Mouse (Mus musculus) thymus, adult 2 months (tissue): ENCODE measurements around the gene Eif1b. TPM values are rescaled to one million over a fixed set of nuclear protein-coding genes. Genes with fewer than 3 reads are reported as not detected.
"Not testable (repeated sequence)": the region's sequence is repeated elsewhere in the genome, so short reads cannot be mapped to it uniquely, and the experiment has no call there.

ENCODE experiments used
- DNase-seq: peaks from one replicate; pipeline ENCODE4 v3.0.0; 2021
- H3K27ac ChIP-seq: fragments of 200-500 bp; 2 replicates; pipeline ENCODE4 v1.5.1; 2012; ENCODE audit warnings: low read length, control low read depth; ENCODE audit not compliant: control insufficient read depth, insufficient read depth
- H3K27me3 ChIP-seq: fragments of 200-500 bp; 2 replicates; pipeline ENCODE4 v1.6.1; 2012; ENCODE audit warnings: mild to moderate bottlenecking, low read length, moderate library complexity, mixed read lengths; ENCODE audit not compliant: control insufficient read depth, insufficient read depth
- H3K36me3 ChIP-seq: fragments of 200-500 bp; 2 replicates; pipeline ENCODE4 v1.6.1; 2012; ENCODE audit warnings: mild to moderate bottlenecking, low read length, moderate library complexity; ENCODE audit not compliant: control insufficient read depth, insufficient read depth
- H3K4me1 ChIP-seq: fragments of 200-500 bp; replicated peaks from 2 replicates; pipeline ENCODE4 v1.6.1; 2012; ENCODE audit warnings: low read length; ENCODE audit not compliant: control insufficient read depth, insufficient read depth
- H3K4me3 ChIP-seq: fragments of 200-500 bp; 2 replicates; pipeline ENCODE4 v1.5.1; 2012; ENCODE audit warnings: mild to moderate bottlenecking, low read length, control low read depth, moderate library complexity; ENCODE audit not compliant: control insufficient read depth, insufficient read depth
- CTCF ChIP-seq: fragments of 200-500 bp; IDR thresholded peaks from 2 replicates; pipeline ENCODE4 v1.5.1; 2012; ENCODE audit warnings: mild to moderate bottlenecking, control low read depth, low read length, moderate library complexity, borderline replicate concordance; ENCODE audit not compliant: control insufficient read depth, poor library complexity, insufficient read depth; ENCODE audit errors: extremely low read depth
- POLR2A ChIP-seq: fragments of 200-500 bp; IDR thresholded peaks from 2 replicates; pipeline ENCODE4 v1.6.1; 2012; ENCODE audit warnings: mild to moderate bottlenecking, low read length, control low read depth, moderate library complexity; ENCODE audit not compliant: control insufficient read depth, poor library complexity, insufficient read depth; ENCODE audit errors: extremely low read depth
- WGBS: fragments of 180-500 bp; shearing (Covaris S2); methylation state at CpG from one replicate; pipeline ENCODE4 v1.1.7; 2018; 5-methylcytosine and 5-hydroxymethylcytosine counted together
- polyA plus RNA-seq: library from polyadenylated mRNA; depleted of rRNA; stranded (reverse); fragments of >200 nt; gene quantifications from 2 replicates; pipeline ENCODE4 v1.2.3, GENCODE M21; 2012; rRNA removed

Eif1b gene
- polyA plus RNA-seq, 1 experiment, result 94.4 TPM

DNA sequence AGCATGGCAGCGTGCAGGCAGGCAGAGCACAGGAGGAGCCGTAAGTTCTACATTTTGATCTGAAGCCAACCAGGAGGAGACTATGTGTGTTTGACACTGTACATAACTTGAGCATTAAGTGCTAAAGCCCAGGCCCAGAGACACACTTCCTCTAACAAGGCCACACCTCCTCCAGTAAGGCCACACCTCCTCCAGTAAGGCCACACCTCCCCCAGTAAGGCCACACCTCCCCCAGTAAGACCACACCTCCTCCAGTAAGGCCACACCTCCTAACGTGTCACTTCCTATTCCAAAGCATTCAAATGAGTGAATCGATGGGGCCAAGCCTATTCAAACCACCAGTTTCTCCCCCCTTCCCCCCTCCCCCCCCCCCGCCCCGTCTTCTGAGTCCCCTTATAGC lies 40.7 kb downstream of the Eif1b start:
- WGBS, result 93% methylated on average over 6 of the region's 6 CpGs
- Histone ChIP-seq H3K27me3 (no peaks in the 10 kb centered on the region), H3K36me3 (no peaks in the 10 kb centered on the region), H3K27ac (no peak overlapping the region), H3K4me1 (no peaks in the 10 kb centered on the region), H3K4me3 (no peak overlapping the region)
- DNase-seq, result no peak
- TF ChIP-seq CTCF (no peak), POLR2A (no peak)

DNA sequence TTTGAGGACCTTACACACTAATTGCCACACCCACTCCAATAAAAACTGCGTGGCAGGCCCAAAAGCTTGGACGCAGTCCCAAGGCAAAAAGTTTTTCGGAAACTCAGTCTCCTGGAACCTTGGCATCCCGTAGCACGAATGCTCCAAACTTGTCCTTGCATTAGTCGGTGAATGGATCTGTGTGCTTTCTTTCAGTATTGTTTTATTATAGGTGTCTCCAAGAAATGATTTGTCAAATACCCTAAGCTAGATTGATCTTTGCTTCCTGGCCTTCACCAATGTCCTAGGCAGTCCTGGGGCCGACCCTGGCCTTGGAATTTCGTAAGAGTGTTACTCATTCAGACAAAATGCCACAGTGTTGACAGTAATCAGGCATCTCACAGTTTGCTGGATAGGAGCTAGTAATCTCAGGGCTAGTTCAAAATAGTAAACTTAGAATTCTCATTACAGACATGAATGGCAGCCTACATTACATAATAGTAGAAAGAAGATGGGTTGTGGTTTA lies 41.5 kb downstream of the Eif1b start:
- H3K27me3 ChIP-seq, H3K4me1 ChIP-seq, H3K36me3 ChIP-seq, H3K27ac ChIP-seq, H3K4me3 ChIP-seq, DNase-seq: not testable (repeated sequence)
- WGBS, result 97% methylated on average over 8 of the region's 8 CpGs

DNA sequence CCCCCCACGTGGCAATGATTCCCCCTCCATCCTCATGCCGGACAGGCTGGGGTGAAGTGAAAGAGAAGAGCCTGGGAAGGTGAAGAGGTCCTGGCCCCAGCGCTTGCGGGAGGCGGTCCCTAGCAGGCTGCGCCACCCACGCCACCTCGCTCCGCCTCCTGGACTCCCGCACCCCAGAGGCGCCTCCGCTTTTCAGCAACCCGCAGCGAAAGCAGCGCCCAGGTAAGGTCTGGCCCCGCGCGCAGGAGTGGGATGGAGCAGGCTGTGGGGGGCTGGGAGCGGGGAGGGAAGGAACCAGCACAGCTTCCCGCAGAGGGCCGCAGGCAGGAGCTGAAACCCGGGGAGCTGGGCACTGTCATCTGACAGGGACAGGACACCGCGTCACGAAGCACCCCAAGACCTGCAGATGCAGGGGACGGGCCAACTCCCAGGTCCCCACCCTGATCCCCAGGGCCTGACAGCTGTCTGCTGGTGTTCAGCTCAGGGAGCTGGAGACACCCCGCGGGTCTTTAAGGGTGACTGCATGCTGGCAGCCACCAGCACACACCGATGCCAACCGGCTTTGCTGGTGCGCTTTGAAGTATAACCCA lies 47.7 kb downstream of the Eif1b start, which contains the start of gene Entpd3:
TSS of gene Entpd3 (plus strand) at position 157 of the 590 bp plus-strand sequence.
- Histone ChIP-seq H3K4me3 (peak within 1 kb of the TSS; percentile 15; the same call in 1 of the 2 replicates), H3K4me1 (peaks cover 6% of the 10 kb centered on the region), H3K27ac (no peak within 1 kb of the TSS), H3K27me3 (no peaks in the 10 kb centered on the region; the same call in 1 of the 2 replicates), H3K36me3 (no peaks in the 10 kb centered on the region)
- TF ChIP-seq CTCF (no peak), POLR2A (no peak)
- DNase-seq, result peak; percentile 6
- 4% methylated on average over 31 of the region's 31 CpGs for WGBS

DNA sequence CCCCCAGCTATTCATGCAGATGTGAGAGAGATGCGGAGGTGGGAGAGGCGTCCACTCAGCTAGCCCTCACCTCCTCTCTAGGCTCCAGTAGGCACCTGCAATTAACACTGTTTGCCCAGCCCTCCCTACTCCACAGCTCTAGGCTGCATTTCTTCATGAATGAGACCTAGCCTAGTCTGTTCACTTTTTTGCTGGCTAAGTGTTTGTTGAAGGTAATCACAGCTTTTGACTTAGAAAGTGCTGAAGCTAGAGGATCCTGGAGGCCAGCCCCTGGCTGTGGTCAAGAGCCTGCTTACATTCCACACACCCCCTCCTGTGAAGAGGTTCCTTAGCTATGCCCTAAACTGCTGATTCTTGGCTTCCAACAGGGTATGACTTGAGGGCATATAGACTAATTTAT lies 49.4 kb downstream of the Eif1b start:
- Histone ChIP-seq H3K4me1 (peaks cover 6% of the 10 kb centered on the region), H3K4me3 (no peak overlapping the region), H3K36me3 (no peaks in the 10 kb centered on the region), H3K27ac (no peak overlapping the region), H3K27me3 (no peaks in the 10 kb centered on the region; the same call in 1 of the 2 replicates)
- 60% methylated on average over 1 of the region's 2 CpGs for WGBS
- DNase-seq, result no peak
- TF ChIP-seq CTCF (no peak), POLR2A (no peak)

DNA sequence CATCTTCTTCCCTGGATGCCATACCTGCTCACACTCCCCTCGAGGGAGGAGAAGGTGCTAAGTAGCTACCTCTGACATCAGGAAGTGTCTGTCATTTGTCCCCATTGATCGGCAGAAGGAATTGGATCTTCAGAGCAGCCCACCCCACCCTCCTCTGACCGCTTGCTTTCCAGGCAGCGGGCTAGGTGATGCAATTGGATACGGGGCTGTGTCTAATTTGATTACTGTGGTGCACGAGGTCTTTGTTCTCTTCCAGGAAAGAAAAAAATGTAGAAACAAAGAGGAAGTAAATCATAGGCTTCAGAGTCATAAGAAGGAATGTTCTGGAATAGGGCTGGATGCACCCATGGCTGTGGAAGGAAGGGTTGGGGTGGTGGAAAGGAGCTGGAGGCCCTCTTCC lies 50.2 kb downstream of the Eif1b start:
- H3K27me3 ChIP-seq, result no peaks in the 10 kb centered on the region; the same call in 1 of the 2 replicates
- TF ChIP-seq POLR2A (no peak), CTCF (no peak)
- H3K27ac ChIP-seq, result no peak overlapping the region
- no peak for DNase-seq
- H3K4me1 ChIP-seq, result peaks cover 10% of the 10 kb centered on the region
- WGBS, result 55% methylated on average over 6 of the region's 6 CpGs
- H3K36me3 ChIP-seq, result no peaks in the 10 kb centered on the region
- no peak overlapping the region for H3K4me3 ChIP-seq

Other genes starting within 250 kb of the Eif1b start
- 0.31 and 1.5 TPM in 2 replicates for gene Myrip, start 190.7 kb upstream of the Eif1b start, polyA plus RNA-seq
- gene Entpd3, start 47.6 kb downstream of the Eif1b start, polyA plus RNA-seq, result 2.0 TPM in 2 replicates
- 585 and 677 TPM in 2 replicates for gene Rpl14, start 79.2 kb downstream of the Eif1b start, polyA plus RNA-seq